Mouse (Mus musculus) forebrain, embryonic 11.5 days (tissue): Measurements from ENCODE around the gene Gabrb1. TPM values are rescaled to one million over a fixed set of nuclear protein-coding genes. Genes with fewer than 3 reads are reported as not detected.

Experiments used
- ATAC-seq: fragments of 200-750 bp; cut with Nextera tagmentation; replicated peaks from 2 replicates; pipeline ENCODE4 v1.8.0; 2017; ENCODE audit warnings: moderate TSS enrichment; ENCODE audit not compliant: low FRiP score
- DNase-seq: peaks from one replicate; pipeline ENCODE4 v3.0.0-alpha.2; 2017; ENCODE audit warnings: low spot score
- H3K27ac ChIP-seq: fragments of 300-500 bp; sonication (generic); 2 replicates; pipeline ENCODE4 v1.5.1; 2014; ENCODE audit warnings: low read depth, low read length
- H3K27me3 ChIP-seq: fragments of 300-500 bp; sonication (generic); 2 replicates; pipeline ENCODE4 v1.6.1; 2014; ENCODE audit warnings: mild to moderate bottlenecking, low read length, mixed read lengths; ENCODE audit not compliant: control insufficient read depth, insufficient read depth
- H3K36me3 ChIP-seq: fragments of 300-500 bp; sonication (generic); 2 replicates; pipeline ENCODE4 v1.6.1; 2014; ENCODE audit warnings: mild to moderate bottlenecking, low read length, moderate library complexity, mixed read lengths; ENCODE audit not compliant: control insufficient read depth, insufficient read depth
- H3K4me1 ChIP-seq: fragments of 300-500 bp; sonication (generic); replicated peaks from 2 replicates; pipeline ENCODE4 v1.6.1; 2014; ENCODE audit warnings: low read length, mixed read lengths; ENCODE audit not compliant: control insufficient read depth, insufficient read depth
- H3K4me2 ChIP-seq: fragments of 300-500 bp; sonication (generic); 2 replicates; pipeline ENCODE4 v1.6.1; 2014; ENCODE audit warnings: low read depth, mild to moderate bottlenecking, low read length, moderate library complexity, mixed read lengths; ENCODE audit not compliant: severe bottlenecking
- H3K4me3 ChIP-seq: fragments of 300-500 bp; sonication (generic); 2 replicates; pipeline ENCODE4 v1.5.1; 2014; ENCODE audit warnings: low read depth, low read length
- H3K9ac ChIP-seq: fragments of 300-500 bp; sonication (generic); 2 replicates; pipeline ENCODE4 v1.6.1; 2014; ENCODE audit warnings: low read length
- H3K9me3 ChIP-seq: fragments of 300-500 bp; sonication (generic); 2 replicates; pipeline ENCODE4 v1.6.1; 2016; ENCODE audit warnings: low read length, mixed read lengths; ENCODE audit not compliant: control insufficient read depth
- WGBS: fragments of 180-500 bp; shearing (Covaris S2); extraction: QIAGEN DNeasy Blood & Tissue Kit; methylation state at CpG from one replicate; pipeline ENCODE4 v1.1.7; 2014; 5-methylcytosine and 5-hydroxymethylcytosine counted together
- polyA plus RNA-seq: library from polyadenylated mRNA; unstranded; fragments of >200 nt; fragmentation: Nextera tagmentation; extraction: Ambion mirVana; gene quantifications from 2 replicates; pipeline ENCODE4 v1.2.1, GENCODE M21; 2014

The Gabrb1 gene
- polyA plus RNA-seq, 1 experiment from 2014 or later: 0.51 TPM

DNA sequence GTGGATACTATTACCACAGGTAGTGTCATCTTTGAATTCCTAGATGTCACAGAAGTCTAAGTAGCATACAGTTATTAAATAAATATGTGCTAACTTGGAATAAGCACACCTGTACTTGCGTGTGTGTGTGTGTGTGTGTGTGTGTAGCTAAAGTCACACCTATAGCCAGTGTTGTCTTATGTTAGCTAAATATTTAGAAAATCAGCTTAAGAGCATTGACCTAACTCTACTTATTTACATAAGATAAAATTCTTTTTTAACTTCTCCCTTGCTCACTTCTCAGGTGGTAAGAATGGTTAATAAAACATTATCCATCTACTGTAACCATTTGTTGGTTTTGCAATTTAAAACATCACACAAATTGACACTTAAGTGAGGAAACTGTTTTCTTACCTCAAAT lies 256.1 kb downstream of the Gabrb1 start:
- H3K4me2 ChIP-seq: no peak overlapping the region
- no peaks in the 10 kb centered on the region for H3K4me1 ChIP-seq
- H3K9ac ChIP-seq: no peak overlapping the region
- ATAC-seq (no peak), DNase-seq (no peak)
- H3K36me3 ChIP-seq: no peaks in the 10 kb centered on the region
- no peaks in the 10 kb centered on the region for H3K27me3 ChIP-seq
- H3K4me3 ChIP-seq: no peak overlapping the region
- no peak overlapping the region for H3K27ac ChIP-seq
- WGBS: 70% methylated on average over 1 of the region's 1 CpGs
- no peaks in the 10 kb centered on the region for H3K9me3 ChIP-seq

DNA sequence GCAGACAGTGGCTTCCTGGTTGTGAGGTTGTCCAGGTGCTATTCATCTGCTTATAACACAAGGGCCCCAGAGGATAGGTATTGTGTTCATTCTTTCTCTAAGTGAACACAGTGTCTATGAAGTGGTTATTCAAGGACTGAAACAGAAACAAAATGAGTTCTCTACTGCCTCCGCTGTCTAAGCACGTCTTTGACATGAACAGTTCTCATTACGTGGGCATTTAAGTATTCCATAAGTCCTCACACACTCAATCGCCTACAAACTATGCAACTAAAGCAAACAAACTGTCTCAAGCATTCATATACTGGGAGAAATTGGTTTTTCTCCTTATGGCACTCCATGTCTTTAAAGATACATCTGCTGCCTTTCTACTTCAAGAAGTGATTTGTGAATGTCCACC lies 257.8 kb downstream of the Gabrb1 start:
- Histone ChIP-seq H3K4me2 (no peak overlapping the region), H3K27ac (no peak overlapping the region), H3K4me1 (no peaks in the 10 kb centered on the region), H3K4me3 (no peak overlapping the region), H3K27me3 (no peaks in the 10 kb centered on the region), H3K36me3 (no peaks in the 10 kb centered on the region), H3K9ac (no peak overlapping the region), H3K9me3 (no peaks in the 10 kb centered on the region)
- ATAC-seq: no peak
- 87% methylated on average over 4 of the region's 4 CpGs for WGBS
- no peak for DNase-seq

DNA sequence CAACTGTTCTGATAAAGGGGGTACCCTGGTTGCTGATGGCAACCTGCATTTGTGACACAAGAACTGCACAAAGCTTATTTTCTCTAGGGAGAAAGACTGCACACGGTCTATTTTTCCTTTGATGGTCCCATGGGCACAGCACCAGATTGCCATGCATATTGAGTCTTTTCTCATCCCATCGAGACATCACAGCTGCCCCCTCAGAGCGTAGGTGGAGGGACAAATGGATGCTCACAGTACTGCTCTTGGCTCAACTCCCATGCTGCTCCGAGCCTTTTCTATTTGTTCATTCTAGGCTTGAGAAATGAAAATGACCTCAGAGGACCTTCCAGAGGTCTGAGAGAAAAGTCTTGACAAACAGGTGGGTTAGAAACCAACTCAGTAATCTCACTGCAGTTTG lies 259.3 kb downstream of the Gabrb1 start:
- Histone ChIP-seq H3K27ac (no peak overlapping the region), H3K4me1 (no peaks in the 10 kb centered on the region), H3K9me3 (no peaks in the 10 kb centered on the region), H3K4me2 (no peak overlapping the region), H3K36me3 (no peaks in the 10 kb centered on the region), H3K4me3 (no peak overlapping the region), H3K9ac (no peak overlapping the region), H3K27me3 (no peaks in the 10 kb centered on the region)
- ATAC-seq (no peak), DNase-seq (no peak)
- 81% methylated on average over 4 of the region's 4 CpGs for WGBS

DNA sequence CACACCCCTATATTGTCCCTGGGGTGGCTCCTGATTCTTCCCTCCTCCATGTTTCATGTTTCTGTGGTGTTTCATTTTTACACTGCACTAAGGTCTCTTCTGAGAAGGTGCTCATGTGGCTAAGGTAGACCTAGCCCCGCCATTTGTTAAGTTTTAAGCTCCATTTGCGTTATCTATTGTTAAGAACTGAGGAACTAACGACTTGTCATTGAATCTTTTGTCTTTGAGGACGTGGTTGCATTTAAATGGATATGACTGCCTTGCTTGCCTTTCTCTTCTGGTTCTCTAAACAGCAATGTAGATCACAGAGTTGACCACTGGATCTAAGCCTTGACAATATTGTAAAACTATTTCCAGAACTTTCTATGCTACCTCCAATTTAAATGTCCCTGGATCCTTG lies 265.7 kb downstream of the Gabrb1 start:
- no peak for DNase-seq
- H3K9ac ChIP-seq: no peak overlapping the region
- H3K4me1 ChIP-seq: no peaks in the 10 kb centered on the region
- no peak for ATAC-seq
- H3K4me2 ChIP-seq: no peak overlapping the region
- no peak overlapping the region for H3K4me3 ChIP-seq
- H3K27ac ChIP-seq: no peak overlapping the region
- WGBS: 64% methylated on average over 4 of the region's 4 CpGs
- no peaks in the 10 kb centered on the region for H3K27me3 ChIP-seq
- H3K36me3 ChIP-seq: no peaks in the 10 kb centered on the region
- no peaks in the 10 kb centered on the region for H3K9me3 ChIP-seq

DNA sequence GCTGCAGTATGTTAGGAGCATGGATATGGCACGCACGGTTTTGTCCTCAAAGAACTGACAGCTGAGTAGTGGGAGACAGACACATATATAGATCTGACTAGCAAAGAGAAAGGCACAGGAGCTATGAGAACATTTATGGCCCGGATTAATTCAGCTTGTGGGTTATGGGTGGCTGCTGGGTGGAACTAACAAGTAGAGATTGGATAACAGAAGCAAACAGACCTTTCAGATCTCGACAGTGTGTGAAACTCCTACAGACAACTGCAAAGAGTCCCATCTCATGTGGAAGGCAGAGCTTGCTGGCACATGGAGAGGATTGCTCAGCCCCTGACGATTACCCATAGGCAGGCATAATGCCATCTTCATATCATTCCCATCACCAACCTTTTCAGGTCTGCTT lies 268.4 kb downstream of the Gabrb1 start:
- WGBS: 86% methylated on average over 5 of the region's 5 CpGs

DNA sequence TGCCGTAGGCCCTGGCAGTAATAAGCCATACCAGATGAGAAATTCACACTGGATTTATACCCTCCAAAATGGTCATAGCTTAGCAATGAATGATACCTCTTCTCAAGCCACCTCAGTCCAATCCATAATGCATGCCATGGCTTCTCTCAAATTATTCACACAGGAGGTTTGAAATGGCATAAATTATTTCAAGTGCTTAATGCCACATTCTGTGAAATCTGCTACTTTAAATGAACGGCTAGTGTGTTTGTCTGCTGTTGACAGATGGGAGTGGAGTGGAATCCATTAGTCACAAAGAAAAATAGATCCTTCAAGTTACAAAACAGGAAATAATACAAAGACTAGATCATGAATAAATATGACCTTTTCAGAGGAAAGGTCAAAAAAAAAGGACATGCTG lies 272.1 kb downstream of the Gabrb1 start:
- no peaks in the 10 kb centered on the region for H3K4me1 ChIP-seq
- no peak for ATAC-seq

More for the DNA sequence above, 268.4 kb downstream of the Gabrb1 start:
- no peak overlapping the region for H3K4me3 ChIP-seq
- no peak overlapping the region for H3K4me2 ChIP-seq
- no peaks in the 10 kb centered on the region for H3K4me1 ChIP-seq
- H3K27me3 ChIP-seq: no peaks in the 10 kb centered on the region
- no peaks in the 10 kb centered on the region for H3K36me3 ChIP-seq
- ATAC-seq: no peak
- no peak overlapping the region for H3K9ac ChIP-seq
- no peaks in the 10 kb centered on the region for H3K9me3 ChIP-seq
- no peak overlapping the region for H3K27ac ChIP-seq
- no peak for DNase-seq

DNA sequence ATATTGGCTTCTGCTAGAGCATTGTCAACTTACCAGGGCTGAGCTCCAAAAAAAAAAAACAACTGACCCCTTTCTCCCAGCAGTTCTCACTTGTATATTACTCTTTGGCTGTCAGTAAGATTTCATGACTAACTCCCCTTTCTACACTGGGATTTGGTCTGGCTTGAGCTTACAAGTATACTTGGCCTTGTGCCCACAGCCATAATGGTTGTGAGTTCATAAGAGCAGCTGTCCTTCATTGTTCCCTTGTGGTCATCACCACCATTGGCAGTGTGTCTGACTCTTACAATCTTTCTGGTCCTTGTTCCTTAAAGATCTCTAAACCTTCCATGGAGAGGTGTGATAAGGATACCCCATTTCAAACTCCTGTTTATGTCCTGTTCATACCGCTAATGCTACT lies 293.5 kb downstream of the Gabrb1 start:
- no peak for ATAC-seq
- H3K4me3 ChIP-seq: no peak overlapping the region

More for the DNA sequence above, 272.1 kb downstream of the Gabrb1 start:
- H3K27me3 ChIP-seq: no peaks in the 10 kb centered on the region
- no peak overlapping the region for H3K9ac ChIP-seq
- no peak overlapping the region for H3K4me3 ChIP-seq
- H3K9me3 ChIP-seq: no peaks in the 10 kb centered on the region
- no peak overlapping the region for H3K4me2 ChIP-seq
- H3K27ac ChIP-seq: no peak overlapping the region
- no peak for DNase-seq
- 81% methylated on average over 2 of the region's 2 CpGs for WGBS
- no peaks in the 10 kb centered on the region for H3K36me3 ChIP-seq

DNA sequence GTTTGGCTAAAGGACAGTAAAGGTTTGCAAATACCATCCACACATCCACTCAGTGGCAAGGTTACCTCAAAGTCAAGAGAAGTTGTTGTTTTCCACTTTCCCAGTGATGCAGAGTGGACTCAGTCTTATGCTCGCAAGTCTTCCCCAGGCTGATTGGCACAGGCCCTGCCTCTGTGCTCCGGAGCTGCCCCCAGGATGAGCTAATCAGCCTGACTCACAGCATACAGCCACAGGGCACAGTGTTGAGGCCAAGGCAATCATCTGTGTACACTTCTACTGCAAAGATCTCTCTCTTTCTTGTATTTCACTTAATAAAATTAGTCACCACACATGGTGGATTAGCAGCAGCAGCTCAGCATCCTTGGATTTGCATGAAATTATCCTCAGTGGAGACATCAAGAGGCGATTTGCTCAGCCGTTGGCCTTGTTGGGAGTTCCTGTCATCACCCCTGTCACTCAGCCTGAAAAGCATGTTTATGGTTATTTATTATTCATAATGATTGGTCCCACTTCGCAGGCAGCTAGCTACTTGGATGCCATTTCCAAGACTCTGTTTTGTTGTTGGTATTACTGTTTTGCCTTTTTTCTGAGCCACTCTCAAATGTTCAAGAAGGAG lies 297.3 kb downstream of the Gabrb1 start:
- no peak overlapping the region for H3K9ac ChIP-seq
- no peaks in the 10 kb centered on the region for H3K36me3 ChIP-seq
- H3K4me2 ChIP-seq: no peak overlapping the region
- H3K4me3 ChIP-seq: no peak overlapping the region
- H3K4me1 ChIP-seq: no peaks in the 10 kb centered on the region
- no peak overlapping the region for H3K27ac ChIP-seq
- H3K27me3 ChIP-seq: no peaks in the 10 kb centered on the region
- ATAC-seq (0 out of 2 replicates have a peak, but pooled peaks have one; percentile 44), DNase-seq (no peak)
- H3K9me3 ChIP-seq: no peaks in the 10 kb centered on the region
- WGBS: 68% methylated on average over 5 of the region's 5 CpGs

More for the DNA sequence above, 293.5 kb downstream of the Gabrb1 start:
- WGBS: 98% methylated on average over 1 of the region's 1 CpGs
- Histone ChIP-seq H3K27ac (no peak overlapping the region), H3K36me3 (no peaks in the 10 kb centered on the region), H3K9ac (no peak overlapping the region), H3K4me2 (no peak overlapping the region), H3K4me1 (no peaks in the 10 kb centered on the region), H3K9me3 (no peaks in the 10 kb centered on the region), H3K27me3 (no peaks in the 10 kb centered on the region)
- no peak for DNase-seq

DNA sequence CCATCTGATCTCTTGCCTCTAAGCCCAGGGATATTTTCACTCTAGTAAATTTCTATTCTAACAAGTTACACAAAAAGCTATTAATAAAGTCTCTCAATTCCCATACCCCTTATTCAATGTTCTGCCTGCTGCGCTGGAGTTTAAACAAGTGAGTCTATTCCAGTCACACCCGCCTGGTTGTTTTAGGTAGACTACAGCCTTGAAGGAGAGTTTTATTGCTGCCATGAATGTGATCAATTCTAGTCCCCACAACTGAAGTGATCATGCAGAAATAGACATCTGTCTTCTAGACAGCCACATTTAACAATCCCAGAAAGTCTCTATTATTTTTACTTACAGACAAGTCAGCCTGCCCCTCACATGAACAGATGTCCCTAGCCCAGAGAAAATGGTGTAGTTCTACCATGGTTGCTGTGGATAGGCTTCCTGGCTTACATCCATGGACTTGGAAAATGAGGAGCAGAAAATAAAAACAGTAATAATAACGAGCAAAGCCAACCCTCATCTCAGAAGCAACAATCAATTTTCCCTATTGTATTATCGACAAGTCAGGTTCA lies 307.0 kb downstream of the Gabrb1 start:
- 90% methylated on average over 4 of the region's 4 CpGs for WGBS
- Histone ChIP-seq H3K9ac (no peak overlapping the region), H3K9me3 (no peaks in the 10 kb centered on the region), H3K4me3 (no peak overlapping the region), H3K36me3 (no peaks in the 10 kb centered on the region), H3K27me3 (no peaks in the 10 kb centered on the region), H3K27ac (no peak overlapping the region), H3K4me1 (no peaks in the 10 kb centered on the region; the same call in 1 of the 2 replicates), H3K4me2 (no peak overlapping the region)
- no peak for ATAC-seq
- no peak for DNase-seq
